Mouse (Mus musculus) liver (tissue): ENCODE measurements around the gene Sema3d.

Experiments
- DNase-seq: peaks from one replicate; pipeline ENCODE4 v3.0.0-alpha.2; 2020; ENCODE audit warnings: mixed read lengths

Gene Sema3d

GRCm38 (mm10) chr5:12383133-12383959 is at the start of gene Sema3d:
TSS of gene Sema3d (plus strand) at chr5:12383385.
- DNase-seq, result peak; percentile 57

- no peak for DNase-seq
These were observed 5.9 kb upstream of the Sema3d start for GRCm38 (mm10) chr5:12377261-12377660.

- no peak for DNase-seq
These were observed 4.3 kb upstream of the Sema3d start for GRCm38 (mm10) chr5:12378900-12379299.

- DNase-seq, result no peak
These were observed 1.2 kb upstream of the Sema3d start for GRCm38 (mm10) chr5:12382010-12382409.

- DNase-seq, result no peak
These were observed 738 bp downstream of the Sema3d start for GRCm38 (mm10) chr5:12383960-12384285.

GRCm38 (mm10) chr5:12392667-12393066 is 9.5 kb downstream of the Sema3d start:
- no peak for DNase-seq

GRCm38 (mm10) chr5:12399271-12399670 is 16.1 kb downstream of the Sema3d start:
- no peak for DNase-seq

- DNase-seq, result no peak
These were observed 21.0 kb downstream of the Sema3d start for GRCm38 (mm10) chr5:12404229-12404628.

DNA sequence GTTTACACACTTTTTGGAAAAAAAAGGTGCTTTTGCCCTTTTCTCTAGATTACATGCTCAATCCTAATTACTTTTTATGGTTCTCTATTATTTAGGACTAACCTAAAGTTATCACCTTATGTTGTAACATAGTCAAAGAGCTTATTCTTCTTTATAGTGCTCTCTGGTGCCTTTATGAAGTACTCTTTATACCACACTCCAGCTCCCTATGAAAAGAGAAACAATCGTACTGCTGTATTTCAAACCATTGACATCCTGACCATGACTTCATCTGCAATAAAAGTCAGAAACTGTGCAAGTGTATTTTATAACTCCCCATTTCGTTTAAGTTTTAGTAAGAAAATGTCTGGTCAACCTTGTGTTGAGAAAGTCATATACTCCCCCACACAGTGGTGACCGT is 29.4 kb downstream of the Sema3d start:
- no peak for DNase-seq

- DNase-seq, result no peak
These were observed 40.1 kb downstream of the Sema3d start for GRCm38 (mm10) chr5:12423264-12423663.

DNA sequence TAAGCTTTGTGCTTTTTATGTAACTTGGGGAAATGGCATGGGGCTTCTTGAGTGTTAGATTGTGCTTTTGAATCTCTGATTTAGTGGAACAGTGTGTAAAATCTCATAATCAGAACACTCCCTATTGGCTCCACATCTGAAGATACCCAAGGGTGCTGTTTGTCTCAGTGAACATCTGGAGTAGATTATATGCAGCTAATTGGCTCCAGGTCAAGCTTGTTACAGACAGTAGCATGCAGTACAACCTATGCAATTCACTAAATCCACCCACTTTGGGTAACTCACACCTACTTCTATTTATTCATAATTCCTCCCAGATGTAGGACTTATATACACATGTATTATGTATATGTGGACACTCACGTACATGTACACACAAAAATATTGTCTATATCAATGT is 58.6 kb downstream of the Sema3d start:
- DNase-seq, result no peak

DNA sequence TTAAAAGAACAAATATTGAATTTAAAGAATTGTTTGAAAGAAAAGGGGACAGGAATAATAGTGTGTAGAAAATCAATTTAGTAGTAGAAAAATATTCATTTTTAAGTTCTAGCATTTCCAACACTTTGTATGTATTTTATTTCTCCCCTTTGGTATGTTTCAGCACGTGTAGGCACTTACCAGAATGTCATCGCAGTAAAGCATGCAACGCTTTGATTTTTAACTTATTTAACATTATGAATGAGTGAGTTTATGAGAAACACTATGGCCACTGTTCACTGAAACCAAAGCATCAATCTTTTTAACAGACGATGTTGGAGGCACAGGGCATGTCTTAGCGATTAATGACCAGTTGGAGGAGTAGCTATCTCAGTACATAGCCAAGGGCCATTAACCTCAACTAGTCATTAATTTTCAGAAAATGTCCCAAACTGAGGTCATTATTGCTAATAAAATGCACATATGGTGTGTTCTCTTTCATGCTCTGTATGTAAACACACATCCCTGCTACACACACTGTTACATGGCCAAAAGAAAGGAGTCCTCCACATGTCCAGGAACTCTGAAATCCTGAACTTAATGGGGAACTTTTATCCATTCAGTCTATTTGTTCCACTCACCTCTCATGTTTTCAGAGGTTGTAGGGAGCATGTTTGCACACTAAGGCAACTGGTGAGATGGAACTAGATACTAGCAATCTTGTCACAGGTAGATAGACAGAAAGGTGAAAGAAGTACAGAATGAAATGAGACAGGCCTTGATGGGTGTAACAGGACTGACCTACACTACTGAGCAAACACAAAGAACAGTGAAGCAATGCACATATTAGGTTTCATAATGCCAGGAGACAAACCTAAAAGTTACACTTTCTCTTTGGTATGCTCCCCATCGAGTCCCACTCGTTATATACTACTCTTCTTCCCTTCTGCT is 59.3 kb downstream of the Sema3d start:
- DNase-seq, result no peak

GRCm38 (mm10) chr5:12451089-12451488 is 67.9 kb downstream of the Sema3d start:
- no peak for DNase-seq

DNA sequence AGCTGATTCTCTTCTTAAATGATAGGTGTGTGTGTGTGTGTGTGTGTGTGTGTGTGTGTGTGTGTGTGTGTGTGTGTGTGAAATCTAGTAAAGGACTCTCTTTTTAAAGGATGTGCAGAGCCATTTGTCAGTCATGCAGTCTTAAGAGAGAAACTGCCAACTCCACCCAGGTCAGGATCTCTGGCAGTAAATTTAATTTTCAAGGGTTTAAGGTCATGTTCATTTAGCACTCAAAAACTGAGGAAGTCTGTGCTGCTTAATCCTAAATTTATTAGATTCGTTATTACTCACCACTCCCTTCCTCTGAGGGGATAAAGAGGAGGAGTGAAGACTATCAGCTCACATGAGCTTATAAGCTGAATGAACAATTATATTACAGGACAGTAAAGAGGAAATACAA is 71.8 kb downstream of the Sema3d start:
- no peak for DNase-seq

- no peak for DNase-seq
These were observed 74.3 kb downstream of the Sema3d start for GRCm38 (mm10) chr5:12457509-12457908.

GRCm38 (mm10) chr5:12467568-12468336 is 84.6 kb downstream of the Sema3d start:
- no peak for DNase-seq

DNA sequence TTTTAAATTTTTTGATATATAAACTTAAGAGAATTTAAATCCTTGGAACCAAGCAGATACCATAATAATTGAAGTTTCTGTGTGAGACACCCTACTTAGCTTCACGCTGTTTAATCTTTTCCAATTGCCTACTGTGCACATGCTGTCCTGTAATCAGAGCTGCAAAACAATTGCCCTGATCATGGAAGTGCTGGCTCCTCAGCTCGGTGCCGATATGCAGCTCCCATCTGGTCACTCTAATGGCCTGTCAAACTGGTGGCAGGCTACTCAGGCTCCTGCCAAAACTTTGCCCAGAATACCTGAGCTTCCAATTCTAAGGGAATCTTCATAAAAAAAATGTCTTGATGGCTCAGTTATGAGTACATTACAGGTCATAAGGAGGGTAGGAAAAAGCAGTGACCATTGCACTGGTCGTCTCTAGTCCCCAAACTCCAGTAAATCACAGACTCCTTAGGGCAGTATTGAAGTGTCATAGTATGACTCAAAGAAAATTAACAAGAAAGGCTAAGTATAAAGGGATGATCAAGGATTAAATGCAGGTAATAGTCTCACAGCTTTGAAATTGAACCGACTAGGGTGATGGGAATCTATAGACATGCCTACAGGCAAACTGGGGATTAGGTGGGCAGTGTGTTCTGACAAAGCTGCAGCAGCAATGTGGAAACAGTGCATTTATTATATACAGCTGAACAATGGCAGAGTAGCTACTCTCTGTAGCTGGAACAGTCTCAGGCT is 91.9 kb downstream of the Sema3d start:
- no peak for DNase-seq

- DNase-seq, result no peak
These were observed 92.4 kb downstream of the Sema3d start for GRCm38 (mm10) chr5:12475639-12475916.

DNA sequence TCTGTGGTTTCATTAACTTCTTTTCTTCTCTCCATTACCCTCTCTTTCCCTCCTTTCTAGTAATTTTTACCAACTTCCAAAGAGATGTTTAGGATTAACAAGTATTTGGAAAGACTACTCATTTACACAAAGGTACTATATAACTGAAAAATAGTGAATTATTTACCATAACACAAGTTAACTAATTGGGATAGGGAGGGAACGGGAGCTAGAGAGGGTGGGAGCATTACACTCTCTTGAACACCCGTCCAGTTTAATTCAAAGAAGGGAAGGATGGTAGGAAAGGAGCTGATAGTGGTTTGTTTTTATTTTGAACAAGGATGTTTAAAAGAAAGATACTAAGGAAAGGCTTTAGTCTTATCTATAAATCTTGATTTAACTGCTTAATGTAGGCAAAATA is 104.7 kb downstream of the Sema3d start:
- no peak for DNase-seq

DNA sequence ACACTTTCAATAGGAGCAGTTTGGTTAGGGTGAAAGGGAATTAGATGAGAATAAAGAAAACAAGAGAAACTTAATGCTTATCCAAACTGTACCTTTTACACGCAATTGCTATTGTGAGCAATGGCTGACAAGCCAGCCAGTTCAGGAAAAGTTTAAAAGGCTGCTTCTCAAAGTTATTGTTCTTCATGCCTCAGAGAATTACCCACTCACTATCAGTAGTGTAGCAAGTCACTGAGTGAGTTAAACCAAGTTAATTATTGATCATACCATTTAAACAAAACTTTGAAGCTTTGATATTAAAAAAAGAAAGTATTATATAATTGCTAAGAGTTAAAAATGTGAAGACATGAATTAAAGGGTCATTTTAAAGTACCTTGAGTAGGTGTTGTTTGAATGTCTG is 108.5 kb downstream of the Sema3d start:
- DNase-seq, result no peak

DNA sequence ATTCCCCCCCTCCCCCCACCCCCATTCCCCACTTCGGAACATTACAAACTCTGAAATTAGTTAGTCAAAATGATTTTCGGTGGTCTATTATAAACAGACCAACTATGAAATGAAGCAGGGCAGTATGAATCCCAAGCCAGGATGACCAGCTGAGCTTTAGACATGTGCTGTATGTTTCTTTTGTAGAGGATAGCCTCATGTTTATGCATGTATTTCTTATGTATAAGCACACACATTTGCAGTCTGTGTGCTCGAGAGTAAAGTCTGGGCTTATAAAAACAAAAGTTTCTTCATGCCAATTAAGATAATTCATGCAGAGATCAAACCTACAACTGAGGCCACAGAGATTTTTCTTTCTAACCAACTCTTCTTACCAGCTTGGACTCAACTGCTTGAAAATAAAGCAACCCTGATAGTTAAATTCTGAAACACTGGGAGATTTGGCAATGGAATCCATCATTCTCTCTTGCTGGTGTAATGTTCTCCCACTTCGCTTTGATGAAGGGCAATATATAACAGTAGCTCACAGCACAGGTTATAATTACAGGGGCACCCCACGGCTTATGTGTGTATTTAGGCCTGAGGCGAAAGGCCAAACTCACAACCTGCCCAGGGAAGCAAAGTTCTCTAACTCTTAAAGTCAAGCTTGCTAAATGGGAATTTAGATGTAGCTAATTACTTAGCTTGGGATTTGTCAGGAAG is 115.2 kb downstream of the Sema3d start:
- no peak for DNase-seq

DNA sequence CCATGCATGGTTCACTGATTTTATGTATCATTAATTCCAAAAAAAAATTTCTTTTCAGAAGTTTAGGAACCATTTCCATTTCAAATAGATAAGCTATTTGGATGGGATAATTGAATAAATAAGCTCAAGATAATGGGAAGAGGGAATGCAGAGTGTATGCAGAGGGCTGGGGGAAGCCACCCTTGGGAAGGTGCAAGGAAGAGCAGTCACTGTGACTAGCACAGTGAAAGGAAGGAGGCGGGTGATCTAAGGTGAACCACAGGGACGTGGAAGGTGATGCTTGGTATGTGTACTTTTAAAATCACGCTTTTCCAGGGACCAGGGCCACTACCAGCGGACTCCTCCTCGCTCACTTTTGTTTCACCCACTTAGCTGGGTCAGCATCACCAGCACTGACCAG is 115.9 kb downstream of the Sema3d start:
- no peak for DNase-seq
